Comparison of ENCODE assay signal across 16 mouse cellular contexts in the genomic region with DNA sequence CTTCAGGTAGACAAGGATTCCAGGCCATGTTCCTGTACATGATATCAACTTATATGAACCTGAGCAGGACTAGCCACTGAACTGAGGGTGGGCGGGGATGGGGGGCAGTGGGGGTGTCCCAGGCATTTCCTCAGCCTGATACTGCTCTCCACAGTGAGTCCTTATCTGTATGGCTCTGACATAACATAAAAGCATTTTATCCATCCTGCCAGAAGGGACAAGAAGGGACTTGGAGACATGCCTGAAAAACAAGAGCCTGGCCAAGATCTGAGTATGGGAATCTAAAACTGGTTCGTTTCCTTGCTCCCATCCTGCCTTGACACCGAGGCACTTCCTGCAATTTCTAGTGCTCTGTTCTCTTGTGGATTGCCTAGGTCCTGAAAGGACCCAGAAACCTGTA. TPM values are rescaled to one million over a fixed set of nuclear protein-coding genes. Genes with fewer than 3 reads are reported as not detected.
DNase-seq lines count a peak whose midpoint lies in the region; ATAC-seq lines count a peak whose summit lies in the region.
"Had no signal": no experiment of that assay in that cellular context is flagged by ENCODE, and none has a peak within 500 bp of the region (broad histone marks: within the 10 kb centered on the region; RNA-seq: fewer than 3 reads in every experiment).

No protein-coding gene starts in this region.

- H3K36me3 ChIP-seq in hindbrain, embryonic 11.5 days (ENCODE audit: control insufficient read depth, insufficient read depth, low read length), result no peaks in the 10 kb centered on the region
- H3K36me3 ChIP-seq: G1E; hindbrain, embryonic 12.5 days had no signal

- H3K4me2 ChIP-seq in hindbrain, embryonic 11.5 days (replicated peaks; ENCODE audit: low read depth, low read length), result no peak overlapping the region
- H3K4me2 ChIP-seq: hindbrain, embryonic 12.5 days had no signal

- no peak overlapping the region for H3K9ac ChIP-seq in hindbrain, embryonic 11.5 days (ENCODE audit: low read depth, low read length)
- H3K9ac ChIP-seq: hindbrain, embryonic 12.5 days had no signal

- no peaks in the 10 kb centered on the region for H3K9me3 ChIP-seq in hindbrain, embryonic 11.5 days (ENCODE audit: control insufficient read depth, low read length)
- H3K9me3 ChIP-seq: G1E; hindbrain, embryonic 12.5 days had no signal

- 76% methylated on average over 3 of the region's 3 CpGs for WGBS in hindbrain, embryonic 11.5 days

- H3K27ac ChIP-seq in brown adipose tissue, adult 24 weeks (replicated peaks; ENCODE audit: low read depth, low read length), result peak overlapping the region; percentile 13; the same call in 1 of the 2 replicates
- H3K27ac ChIP-seq in hindbrain, embryonic 11.5 days (ENCODE audit: low read depth, low read length), result no peak overlapping the region
- H3K27ac ChIP-seq: hindbrain, embryonic 12.5 days had no signal

- no peaks in the 10 kb centered on the region for H3K27me3 ChIP-seq in hindbrain, embryonic 11.5 days (ENCODE audit: control insufficient read depth, insufficient read depth, low read length)
- H3K27me3 ChIP-seq: hindbrain, embryonic 12.5 days had no signal

- peaks cover 13% of the 10 kb centered on the region for H3K4me1 ChIP-seq in brown adipose tissue, adult 24 weeks (ENCODE audit: control insufficient read depth, insufficient read depth, insufficient read length, low read length)
- peaks cover under 1% of the 10 kb centered on the region; the same call in 1 of the 2 replicates for H3K4me1 ChIP-seq in hindbrain, embryonic 11.5 days (replicated peaks; ENCODE audit: control insufficient read depth, insufficient read depth, low read length)

- peak; percentile 23 for DNase-seq in heart, adult 8-10 months (ENCODE audit: low spot score)
- DNase-seq in heart, postnatal 14 days, result no peak
- peak; percentile 36 to 49 for DNase-seq in heart, postnatal 10 days
- DNase-seq in lung, postnatal 10 days, result peak; percentile 33
- no peak for DNase-seq in cerebellum, postnatal 25 days
- DNase-seq in spleen, postnatal 4 days (ENCODE audit: low spot score in 2 of 2), result no peak
- no peak for DNase-seq in hindbrain, embryonic 11.5 days (ENCODE audit: low spot score)
- DNase-seq: cerebellum, adult 8-10 months; kidney, adult 8-10 months; right cerebral cortex, postnatal 14 days had no signal

- intact Hi-C loops in heart, postnatal 14 days (cut with DNase I), result no loop called here
- intact Hi-C loops in heart, postnatal 10 days (cut with DNase I), result no loop called here

- ATAC-seq in hindbrain, embryonic 11.5 days (ENCODE audit: low FRiP score), result no peak

- H3K4me3 ChIP-seq in brown adipose tissue, adult 24 weeks (ENCODE audit: insufficient read depth, low read depth, low read length), result no peak overlapping the region
- no peak overlapping the region for H3K4me3 ChIP-seq in hindbrain, embryonic 11.5 days (ENCODE audit: low read depth, low read length)
- H3K4me3 ChIP-seq: hindbrain, embryonic 12.5 days had no signal

RNA-seq across cellular contexts. Expression of gene Noxa1, which starts 11.1 kb away (rescaled TPM):
- total RNA-seq in heart, adult 8-10 months (2022), result not detected
- not detected for total RNA-seq in heart, postnatal 14 days (2021)
- polyA plus RNA-seq in brown adipose tissue, adult 24 weeks (2012; ENCODE audit: insufficient read depth, insufficient read length, missing spikeins), result not detected in 2 replicates
- not detected for total RNA-seq in heart, postnatal 10 days (2021)
- not detected in 2 replicates for polyA plus RNA-seq in hindbrain, embryonic 11.5 days (2014; fragmentation: Nextera tagmentation; extraction: Ambion mirVana)
- total RNA-seq: layer of hippocampus, adult 8-10 months; left cerebral cortex, postnatal 14 days had no signal
- polyA plus RNA-seq: C2C12 had no signal

RNA-seq across cellular contexts. Expression of gene Entpd8, which starts 25.9 kb away (rescaled TPM):
- not detected for total RNA-seq in heart, adult 8-10 months (2022)
- not detected for total RNA-seq in heart, postnatal 14 days (2021)
- polyA plus RNA-seq in brown adipose tissue, adult 24 weeks (2012; ENCODE audit: insufficient read depth, insufficient read length, missing spikeins), result not detected in 2 replicates
- not detected for total RNA-seq in heart, postnatal 10 days (2021)
- polyA plus RNA-seq in hindbrain, embryonic 11.5 days (2014; fragmentation: Nextera tagmentation; extraction: Ambion mirVana), result not detected in 2 replicates
- total RNA-seq: G1E; layer of hippocampus, adult 8-10 months; left cerebral cortex, postnatal 14 days had no signal
- polyA plus RNA-seq: C2C12; G1E; hindbrain, embryonic 12.5 days had no signal

RNA-seq across cellular contexts. Expression of gene Nsmf, which starts 51.9 kb away (rescaled TPM):
- 10 to 100 TPM; 11.7 to 15.9 (median 12.2) TPM for total RNA-seq in heart, adult 8-10 months (2022)
- 10 to 100 TPM; 33.6 to 35.4 TPM for total RNA-seq in heart, postnatal 14 days (2021)
- polyA plus RNA-seq in brown adipose tissue, adult 24 weeks (2012; ENCODE audit: insufficient read depth, insufficient read length, missing spikeins), result 10.6 and 15.1 TPM in 2 replicates
- total RNA-seq in heart, postnatal 10 days (2021), result 10 to 100 TPM; 37.5 to 39.1 TPM
- polyA plus RNA-seq in hindbrain, embryonic 11.5 days (2014; fragmentation: Nextera tagmentation; extraction: Ambion mirVana), result 37.6 and 51.1 TPM in 2 replicates

Comparison
In these comparisons a context has a peak if more than half of its experiments do, and no peak if none do; other contexts are left out.
1. DNase-seq: peak in heart, adult 8-10 months (single experiment), heart, postnatal 10 days (2 of 2) and lung, postnatal 10 days (single experiment); none in heart, postnatal 14 days (0 of 2), cerebellum, postnatal 25 days (0 of 2), spleen, postnatal 4 days (0 of 2) and hindbrain, embryonic 11.5 days (single experiment).